Comparison of ENCODE assay signal across 23 mouse cellular contexts in the genomic region with DNA sequence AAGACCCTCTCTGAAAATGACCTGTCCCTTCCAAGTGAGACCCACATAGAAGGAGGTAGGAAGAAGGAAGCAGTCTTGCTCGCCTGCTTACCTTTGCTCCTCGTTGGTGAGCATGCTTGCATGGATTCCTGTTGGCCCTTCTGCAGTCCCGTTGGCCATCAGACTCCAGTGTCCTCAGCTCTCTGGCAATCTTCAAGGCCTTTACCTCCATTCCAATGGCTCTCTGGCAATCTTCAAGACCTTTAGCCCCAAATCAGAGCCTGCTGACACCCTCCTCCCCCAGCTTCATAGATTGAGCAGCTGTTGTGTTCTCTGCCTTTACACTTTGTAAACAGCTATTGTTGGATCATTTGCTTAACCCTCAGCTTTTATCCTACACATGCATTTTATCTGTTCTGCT.
"Had no signal": no experiment of that assay in that cellular context is flagged by ENCODE, and none has a peak within 500 bp of the region (broad histone marks: within the 10 kb centered on the region; RNA-seq: fewer than 3 reads in every experiment).

No protein-coding gene starts in this region.

- H3K4me1 ChIP-seq: heart, embryonic 10.5 days; heart, embryonic 12.5 days; hindbrain, embryonic 10.5 days; hindbrain, embryonic 12.5 days; intestine, embryonic 15.5 days; limb, embryonic 10.5 days; limb, embryonic 12.5 days; liver, embryonic 13.5 days had no signal

- H3K27ac ChIP-seq: gastrocnemius, adult 2 months; heart, adult 2 months; heart, embryonic 10.5 days; hindbrain, embryonic 10.5 days; hindbrain, embryonic 12.5 days; hindbrain, embryonic 14.5 days; intestine, embryonic 15.5 days; layer of hippocampus, adult 2 months; left cerebral cortex, adult 2 months; limb, embryonic 10.5 days; limb, embryonic 12.5 days; liver, embryonic 13.5 days had no signal

- DNase-seq: gastrocnemius, adult 2 months; gastrocnemius, postnatal 10 days; gastrocnemius, postnatal 25 days; heart, adult 2 months; heart, postnatal 10 days; heart, postnatal 4 days; kidney, adult 18-20 months; kidney, adult 8-10 months; kidney, postnatal 10 days; kidney, postnatal 25 days; kidney, postnatal 4 days; liver; liver, embryonic 13.5 days had no signal

- H3K4me3 ChIP-seq: gastrocnemius, adult 2 months; heart, adult 2 months; heart, embryonic 10.5 days; heart, embryonic 12.5 days; hindbrain, embryonic 10.5 days; hindbrain, embryonic 12.5 days; intestine, embryonic 15.5 days; layer of hippocampus, adult 2 months; left cerebral cortex, adult 2 months; limb, embryonic 10.5 days; limb, embryonic 12.5 days; liver, embryonic 13.5 days had no signal
